Mouse (Mus musculus): Measurements from ENCODE around the gene Etv2.
A peak's percentile ranks its signal among the peaks of the same experiment; 100 is the strongest.

Etv2 gene

GRCm38 (mm10) chr7:30635752-30636151 lies at the start of gene Etv2:
TSS of gene Etv2 (minus strand) at chr7:30635852.
- no peak for DNase-seq (ENCODE audit: low read depth)

GRCm38 (mm10) chr7:30683425-30683824 lies 47.8 kb upstream of the Etv2 start:
- DNase-seq (ENCODE audit: low read depth) = no peak

GRCm38 (mm10) chr7:30681897-30682296 lies 46.2 kb upstream of the Etv2 start:
- no peak for DNase-seq (ENCODE audit: low read depth)

DNA sequence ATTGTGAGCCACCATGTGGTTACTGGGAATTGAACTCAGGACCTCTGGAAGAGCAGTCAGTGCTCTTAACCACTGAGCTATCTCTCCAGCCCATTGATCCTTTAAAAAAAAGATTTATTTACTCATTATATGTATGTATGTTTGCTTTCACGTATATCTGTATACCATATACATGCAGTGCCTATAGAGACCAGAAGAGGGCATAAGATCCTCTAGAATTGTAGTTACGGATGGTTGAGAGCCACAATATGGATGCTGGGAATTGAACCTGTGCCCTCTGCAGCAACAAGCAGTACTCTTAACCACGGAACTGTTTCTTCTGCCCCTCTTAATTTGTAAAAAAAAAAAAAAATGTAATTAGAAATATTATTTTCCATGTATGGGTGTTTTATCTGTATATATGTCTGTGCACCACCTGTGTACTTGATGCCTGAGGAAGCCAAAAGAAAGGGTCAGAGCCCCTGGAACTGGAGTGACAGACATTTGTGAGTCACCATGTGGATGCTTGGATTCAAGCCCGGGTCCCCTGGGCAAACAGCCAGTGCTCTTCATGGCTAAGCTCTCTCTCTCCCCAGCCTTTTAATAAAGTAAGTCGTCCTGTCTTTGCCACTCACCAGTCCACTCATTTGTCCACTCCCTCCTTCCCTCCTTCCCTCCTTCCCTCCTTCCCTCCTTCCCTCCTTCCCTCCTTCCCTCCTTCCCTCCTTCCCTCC lies 42.8 kb upstream of the Etv2 start:
- DNase-seq (ENCODE audit: low read depth) = no peak

GRCm38 (mm10) chr7:30671480-30671879 lies 35.8 kb upstream of the Etv2 start, which contains the start of gene Pmis2:
TSS of gene Pmis2 (minus strand) at chr7:30671605.
- no peak for DNase-seq (ENCODE audit: low read depth)

DNA sequence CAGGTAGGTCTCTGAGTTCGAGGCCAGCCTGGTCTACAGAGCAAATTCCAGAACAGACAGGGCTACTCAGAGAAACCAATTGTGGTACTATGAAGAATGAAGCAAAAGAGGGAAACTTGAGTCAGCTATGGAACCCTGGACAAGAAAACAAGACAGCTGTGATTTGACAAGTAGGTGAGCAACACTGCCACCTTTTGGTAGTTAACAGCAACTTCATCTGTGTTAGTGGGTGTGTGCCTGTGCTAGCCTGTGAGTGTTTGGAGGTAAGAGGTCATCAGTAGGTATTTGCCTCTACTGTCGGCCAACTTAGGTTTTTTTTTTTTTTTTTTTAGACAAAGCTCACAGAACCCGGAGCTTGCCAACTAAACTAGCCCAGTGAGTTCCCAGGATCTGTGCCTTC lies 33.6 kb upstream of the Etv2 start:
- peak; percentile 47 for DNase-seq (ENCODE audit: low read depth)

GRCm38 (mm10) chr7:30665321-30665720 lies 29.7 kb upstream of the Etv2 start:
- DNase-seq (ENCODE audit: low read depth) = no peak

GRCm38 (mm10) chr7:30664529-30665200 lies 29.0 kb upstream of the Etv2 start, which contains the start of gene Haus5:
TSS of gene Haus5 (minus strand) at chr7:30664994.
- DNase-seq (ENCODE audit: low read depth) = peak; percentile 94

DNA sequence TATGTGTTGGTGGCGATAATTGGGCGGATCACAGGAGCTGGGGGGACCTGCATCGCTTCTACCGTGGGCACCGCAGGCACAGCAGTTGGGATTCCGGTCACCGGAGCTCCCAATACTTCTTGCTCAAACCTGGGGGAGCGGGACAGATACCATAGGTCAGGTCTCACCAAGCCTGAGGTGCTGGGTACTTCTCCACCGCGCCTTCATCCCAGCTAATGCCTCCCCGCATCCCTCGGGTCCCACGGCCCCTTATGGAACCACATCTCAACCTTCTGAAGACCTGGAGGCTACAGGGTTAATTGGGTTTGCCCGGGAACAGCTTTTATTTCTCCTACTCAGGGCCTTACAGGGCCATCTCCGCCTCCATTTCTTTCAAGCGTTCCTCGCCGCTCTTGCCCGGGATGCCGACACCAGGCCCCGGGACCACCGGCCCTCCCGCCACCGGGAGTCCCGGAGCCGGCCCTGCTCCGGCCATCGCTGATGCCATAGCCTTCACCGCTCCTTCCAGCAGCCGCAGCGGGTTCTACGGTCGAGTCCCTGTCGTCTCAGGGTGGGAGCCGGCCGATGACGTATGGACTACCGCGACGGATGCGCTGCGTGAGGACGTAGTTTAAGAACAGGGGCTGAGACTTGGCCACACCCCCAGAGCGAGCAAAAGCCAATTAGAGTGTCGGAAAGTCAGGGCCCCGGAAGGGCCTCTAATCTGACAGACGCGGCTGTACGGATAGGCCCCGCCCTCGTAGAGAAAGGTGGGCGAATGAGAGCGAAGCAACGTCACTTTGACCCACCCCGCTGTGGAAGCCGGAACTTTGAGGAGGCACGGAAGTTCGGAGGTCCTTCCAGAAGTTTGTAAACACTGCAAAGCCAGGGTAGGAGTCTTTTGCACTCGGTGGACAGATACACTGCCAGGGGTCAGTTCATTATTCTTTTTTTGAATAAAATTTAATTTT lies 14.2 kb upstream of the Etv2 start, which contains the start of gene Rbm42:
TSS of gene Rbm42 (minus strand) at position 727 of the 950 bp plus-strand sequence.
- DNase-seq (ENCODE audit: low read depth) = peak; percentile 99

- DNase-seq (ENCODE audit: low read depth) = no peak
These were observed 3.4 kb upstream of the Etv2 start for GRCm38 (mm10) chr7:30639083-30639482.

DNA sequence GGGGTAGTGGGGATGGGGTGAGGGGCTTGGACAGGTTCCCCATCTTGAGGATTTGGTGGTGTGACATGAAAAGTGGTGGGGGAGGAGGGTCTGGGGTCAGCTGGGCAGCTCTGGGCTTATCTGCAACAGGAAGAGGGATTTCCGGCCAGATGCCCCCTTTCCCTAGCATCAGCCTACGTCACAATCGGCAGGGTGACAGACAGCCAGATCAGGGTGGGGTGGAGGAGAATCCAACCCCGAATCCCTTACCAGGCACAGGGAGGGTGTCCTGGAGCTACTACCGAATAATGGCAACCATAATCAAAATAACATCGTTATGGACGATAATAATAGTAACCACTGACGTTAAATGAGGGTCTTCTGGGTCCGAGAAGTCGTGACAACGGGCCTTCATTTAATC lies 743 bp upstream of the Etv2 start:
- DNase-seq (ENCODE audit: low read depth) = no peak

GRCm38 (mm10) chr7:30634621-30635020 lies 1.0 kb downstream of the Etv2 start:
- DNase-seq (ENCODE audit: low read depth) = peak; percentile 47

DNA sequence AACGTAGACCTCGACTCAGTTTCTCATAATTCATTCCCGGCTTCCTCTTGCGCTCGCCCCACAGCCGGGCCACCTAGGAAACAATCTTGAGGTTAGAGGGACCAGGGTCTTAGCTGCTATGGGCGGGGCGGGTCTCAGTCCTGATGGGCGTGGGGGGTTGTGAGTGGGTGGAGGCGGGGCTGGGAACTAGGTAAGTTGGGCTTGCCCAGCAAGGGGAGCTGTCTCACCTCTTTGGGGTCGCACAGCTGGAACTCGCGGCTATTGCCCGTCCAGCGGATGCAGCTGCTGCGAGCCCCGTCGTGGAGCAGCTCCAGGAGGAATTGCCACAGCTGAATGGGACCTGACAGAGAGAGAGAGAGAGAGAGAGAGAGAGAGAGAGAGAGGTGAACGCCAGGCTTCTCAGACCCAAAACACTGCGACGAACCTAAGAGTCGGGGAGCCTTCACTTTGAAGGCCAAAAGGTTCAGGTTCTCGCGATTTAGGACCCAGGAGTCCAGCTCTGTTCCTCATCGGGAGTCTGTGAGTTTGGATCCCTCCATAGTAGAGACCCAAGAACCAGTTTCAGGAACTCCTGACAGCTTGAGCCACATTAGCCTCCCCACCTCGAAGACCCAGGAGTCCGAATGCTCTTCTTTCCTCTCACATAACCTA lies 1.8 kb downstream of the Etv2 start:
- DNase-seq (ENCODE audit: low read depth) = no peak

- DNase-seq (ENCODE audit: low read depth) = no peak
These were observed 6.6 kb downstream of the Etv2 start for GRCm38 (mm10) chr7:30629013-30629412.

GRCm38 (mm10) chr7:30626647-30627046 lies 9.0 kb downstream of the Etv2 start:
- no peak for DNase-seq (ENCODE audit: low read depth)

GRCm38 (mm10) chr7:30625530-30626384 lies 9.9 kb downstream of the Etv2 start, which contains the start of gene Cox6b1:
TSS of gene Cox6b1 (minus strand) at chr7:30626151.
- peak; percentile 84 for DNase-seq (ENCODE audit: low read depth)

DNA sequence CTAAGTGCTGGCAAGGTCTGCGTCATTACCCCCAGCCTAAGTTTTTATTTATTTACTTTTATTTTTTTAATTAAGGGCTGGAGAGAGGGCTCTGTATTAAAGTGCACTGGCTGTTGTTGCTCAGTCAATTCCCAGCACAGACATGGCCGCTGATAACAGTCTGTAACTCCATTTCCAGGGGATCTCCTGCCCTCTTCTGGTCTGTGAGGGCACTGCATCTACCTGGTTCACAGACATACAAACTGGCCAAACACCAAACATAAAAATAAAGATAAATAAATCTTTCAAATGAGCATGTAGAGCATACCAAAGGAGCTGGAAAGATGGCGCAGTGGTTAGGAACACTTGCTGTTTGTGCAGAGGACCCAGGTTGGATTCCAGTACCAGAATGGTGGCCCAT lies 16.4 kb downstream of the Etv2 start:
- DNase-seq (ENCODE audit: low read depth) = no peak

DNA sequence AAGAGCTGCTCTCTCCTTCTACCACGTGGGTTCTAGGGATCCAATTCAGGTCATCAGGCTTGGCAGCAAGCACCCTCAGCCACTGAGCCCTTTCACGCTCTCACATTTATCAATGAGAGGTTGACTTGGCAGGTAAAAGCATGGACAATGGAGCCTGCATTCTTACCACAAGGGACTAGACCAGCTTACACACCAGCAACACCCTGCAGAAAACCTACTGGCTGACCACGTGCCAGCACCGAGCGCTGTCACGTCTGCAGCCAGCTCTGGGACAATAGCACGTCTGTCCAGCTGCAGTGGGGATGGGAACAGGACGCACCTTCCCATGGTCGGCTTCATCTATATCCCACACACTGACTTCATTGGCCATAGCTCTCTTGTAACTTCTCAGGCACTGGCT lies 17.0 kb downstream of the Etv2 start:
- no peak for DNase-seq (ENCODE audit: low read depth)

GRCm38 (mm10) chr7:30615049-30615760 lies 20.4 kb downstream of the Etv2 start:
- DNase-seq (ENCODE audit: low read depth) = no peak

- DNase-seq (ENCODE audit: low read depth) = no peak
These were observed 21.2 kb downstream of the Etv2 start for GRCm38 (mm10) chr7:30614454-30614853.

Measured in c-Kit-positive CD71-negative TER-119-negative erythroid progenitor cells, embryonic 14.5 days (primary cell).